Mouse (Mus musculus): ENCODE results near the gene Zdhhc1. TPM values are rescaled to one million over a fixed set of nuclear protein-coding genes. Genes with fewer than 3 reads are reported as not detected.
A peak's percentile ranks its signal among the peaks of the same experiment; 100 is the strongest.

The Zdhhc1 gene
- total RNA-seq (2021) = 10 to 100 TPM; 31.9 to 34.2 TPM
- long read RNA-seq, transcript Zdhhc1-203 (14 exons, 2,056 nt) = major isoform, 8 of 46 reads
- long read RNA-seq, partial matches to known transcripts = 8 of 46 reads
- long read RNA-seq, other reads (novel, unspliced or antisense) = 30 of 46 reads

DNA sequence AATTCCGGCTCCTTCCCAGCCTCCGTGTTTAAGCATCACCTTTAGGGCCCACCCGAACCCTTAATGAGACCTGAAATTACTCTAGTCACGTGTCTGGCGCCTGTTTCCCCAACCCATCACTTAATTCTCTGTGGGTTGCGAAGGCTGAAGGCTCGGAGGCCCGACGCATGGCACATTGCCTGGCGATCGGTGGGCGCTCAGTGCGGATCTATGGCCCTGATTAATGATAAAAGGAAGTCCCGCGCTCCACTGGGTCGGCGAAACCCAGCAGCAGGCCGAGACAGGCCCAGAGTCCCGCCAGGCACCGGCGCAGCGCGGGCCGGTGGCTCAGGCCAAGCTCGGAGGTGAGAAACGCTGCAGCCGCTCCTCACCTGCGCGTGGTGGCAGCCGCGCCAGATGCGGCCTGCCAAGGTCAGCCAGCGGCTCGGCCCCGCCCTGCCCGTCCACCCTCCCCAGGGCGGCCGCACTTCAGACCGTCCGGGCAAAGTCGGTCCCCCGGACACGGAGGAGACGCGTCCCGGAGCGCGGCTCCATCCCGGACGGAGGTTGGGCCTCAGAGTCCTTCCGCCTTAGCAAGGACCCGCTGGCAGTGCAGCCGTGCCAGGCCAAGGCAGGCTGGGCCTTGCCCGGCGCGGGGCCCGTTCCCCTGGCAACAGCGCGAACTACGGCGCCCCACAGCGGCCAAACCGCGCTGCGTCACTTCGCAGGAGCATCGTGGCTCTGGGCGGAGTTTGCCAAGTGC is at the start of gene Zdhhc1:
Gene Zdhhc1 (minus strand): TSS at position 464 of the 742 bp plus-strand sequence.
- peak; percentile 83 to 91 for DNase-seq (ENCODE audit: low spot score in 2 of 2)

DNA sequence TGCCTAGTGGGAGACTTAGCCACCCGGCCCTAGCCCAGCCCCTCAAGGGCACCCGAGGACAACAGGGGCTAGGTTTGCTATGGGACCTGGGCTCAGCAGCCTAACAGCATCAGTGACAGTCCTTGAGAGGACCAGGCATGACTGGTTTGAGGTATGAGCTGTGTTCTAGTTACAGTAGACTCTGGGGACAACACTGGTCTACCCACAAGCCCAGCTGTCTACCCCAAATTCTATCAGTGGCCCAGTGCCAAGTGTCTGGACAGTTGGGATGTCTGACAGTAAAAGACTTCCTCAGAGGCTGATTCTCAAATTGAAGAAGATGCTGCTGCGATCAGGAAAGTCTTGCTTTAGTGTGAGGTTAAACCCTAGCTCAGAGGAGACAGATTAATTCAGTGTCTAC is 48.5 kb upstream of the Zdhhc1 start:
- peak in 1 of 2 experiments; percentile 30 for DNase-seq (ENCODE audit: low spot score in 2 of 2)

DNA sequence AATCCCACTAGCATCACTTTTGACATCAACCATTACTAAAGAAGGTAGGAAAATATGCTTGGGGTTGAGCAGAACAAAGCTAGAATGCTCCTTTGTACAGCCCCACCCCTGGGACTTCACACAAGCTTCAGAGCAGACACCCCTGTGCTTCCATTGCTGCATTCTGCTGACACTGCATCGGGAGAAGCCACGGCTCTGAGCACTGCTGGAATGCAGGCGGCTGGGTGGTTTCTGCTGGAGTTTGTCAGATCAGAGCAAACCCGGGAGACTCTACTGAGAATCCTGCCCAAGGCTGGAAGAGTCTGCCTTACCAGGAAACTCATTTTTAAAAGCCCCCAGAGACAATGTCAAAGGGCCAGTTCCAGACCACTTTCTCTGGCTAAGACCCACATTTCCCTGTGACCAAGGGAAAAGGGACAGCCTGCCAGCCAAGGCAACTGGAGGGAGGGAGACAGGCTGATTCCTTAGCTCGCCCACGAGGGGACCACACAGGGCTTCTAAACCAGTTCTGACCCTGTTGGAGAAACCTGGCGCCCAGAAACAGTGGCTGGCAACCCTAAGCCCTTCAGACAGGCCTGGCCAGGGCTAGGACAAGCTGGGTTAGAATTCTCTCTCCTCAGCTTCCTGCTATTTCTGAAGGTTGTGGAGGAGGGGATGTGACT is 48.0 kb upstream of the Zdhhc1 start:
- DNase-seq (ENCODE audit: low spot score in 2 of 2) = no peak

DNA sequence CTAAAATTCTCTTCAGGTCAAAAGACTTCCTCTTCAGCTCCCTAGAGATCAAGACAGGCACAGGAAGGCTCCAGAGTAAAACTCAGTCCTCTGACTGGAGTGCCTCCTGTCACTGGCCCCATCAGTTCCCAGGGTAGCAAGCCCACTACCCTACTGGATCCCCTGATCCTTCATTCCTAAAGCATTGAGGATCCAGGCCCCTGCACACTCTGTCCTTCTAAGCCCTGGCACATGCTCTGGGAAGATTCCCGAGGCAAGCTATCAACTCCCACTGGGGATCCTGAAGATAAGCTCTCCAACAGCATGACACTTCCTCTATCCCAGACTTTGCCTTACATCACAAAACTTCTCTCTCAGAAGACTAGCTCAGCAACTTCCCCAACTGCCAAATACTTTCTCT is 47.0 kb upstream of the Zdhhc1 start:
- DNase-seq (ENCODE audit: low spot score in 2 of 2) = no peak

DNA sequence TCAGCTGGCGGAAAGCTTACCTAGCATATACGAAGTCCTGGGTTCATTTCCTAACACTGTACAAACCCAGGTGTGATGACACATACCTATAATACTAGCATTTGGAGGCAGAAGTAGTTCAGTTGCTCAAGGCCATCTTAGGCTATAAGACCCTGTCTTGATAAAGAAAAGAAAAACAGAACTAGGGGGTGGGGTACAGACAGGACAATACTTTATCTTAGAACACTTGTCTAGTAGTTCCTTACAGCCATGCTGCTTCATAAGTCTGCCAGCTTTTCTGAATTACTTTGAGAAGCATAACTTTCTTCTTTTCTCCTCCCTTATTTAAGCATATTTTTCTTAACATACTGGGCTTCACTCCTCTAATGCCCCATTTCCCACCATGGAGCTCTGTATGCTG is 46.1 kb upstream of the Zdhhc1 start:
- no peak for DNase-seq (ENCODE audit: low spot score in 2 of 2)

DNA sequence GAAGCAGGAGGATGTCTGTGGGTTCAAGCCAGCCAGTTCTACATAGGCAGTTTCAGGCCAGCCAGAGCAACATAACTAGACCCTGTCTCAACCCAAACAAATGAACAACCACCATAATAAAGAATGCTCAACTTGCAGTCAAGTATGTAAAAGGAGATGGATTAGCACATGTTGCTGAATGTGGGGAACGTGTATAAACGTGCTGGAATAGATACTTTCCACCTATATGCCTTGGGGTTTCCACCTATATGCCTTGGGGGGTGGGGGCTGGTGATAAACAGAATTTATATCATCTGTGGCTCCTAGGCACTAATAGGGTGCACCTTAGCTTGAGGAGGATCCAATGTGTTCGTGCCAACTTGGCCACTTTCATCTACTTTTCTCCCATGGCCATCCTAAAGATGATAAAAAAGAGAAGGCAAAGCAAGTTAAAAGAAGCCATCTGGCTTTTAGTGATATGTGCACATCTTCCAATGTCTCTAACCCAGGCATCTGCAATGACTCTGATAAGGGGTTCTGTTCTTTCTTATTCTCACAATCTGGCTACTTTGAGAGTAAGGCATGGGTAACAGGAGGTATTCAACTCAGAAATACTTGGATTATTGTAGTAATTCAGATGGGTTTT is 45.4 kb upstream of the Zdhhc1 start:
- DNase-seq (ENCODE audit: low spot score in 2 of 2) = no peak

DNA sequence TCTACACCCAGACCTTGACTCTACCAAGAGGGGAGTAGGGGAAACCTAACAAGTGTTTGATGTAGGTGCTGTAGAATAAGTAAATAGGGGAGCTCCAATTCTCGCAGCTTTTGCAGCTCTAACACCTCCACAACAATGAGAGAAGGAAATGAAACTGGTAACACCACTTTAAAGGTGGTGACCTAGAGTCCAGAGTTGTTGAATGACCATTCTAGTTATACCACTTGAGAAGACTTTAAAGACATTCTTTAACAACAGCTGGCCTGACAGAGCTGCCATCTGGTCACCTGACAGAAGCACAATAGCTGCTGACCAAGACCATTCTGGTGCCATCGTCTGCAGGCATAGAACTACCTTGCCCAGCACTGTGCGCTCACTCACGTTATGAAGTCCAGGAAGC is 42.2 kb upstream of the Zdhhc1 start:
- no peak for DNase-seq (ENCODE audit: low spot score in 2 of 2)

DNA sequence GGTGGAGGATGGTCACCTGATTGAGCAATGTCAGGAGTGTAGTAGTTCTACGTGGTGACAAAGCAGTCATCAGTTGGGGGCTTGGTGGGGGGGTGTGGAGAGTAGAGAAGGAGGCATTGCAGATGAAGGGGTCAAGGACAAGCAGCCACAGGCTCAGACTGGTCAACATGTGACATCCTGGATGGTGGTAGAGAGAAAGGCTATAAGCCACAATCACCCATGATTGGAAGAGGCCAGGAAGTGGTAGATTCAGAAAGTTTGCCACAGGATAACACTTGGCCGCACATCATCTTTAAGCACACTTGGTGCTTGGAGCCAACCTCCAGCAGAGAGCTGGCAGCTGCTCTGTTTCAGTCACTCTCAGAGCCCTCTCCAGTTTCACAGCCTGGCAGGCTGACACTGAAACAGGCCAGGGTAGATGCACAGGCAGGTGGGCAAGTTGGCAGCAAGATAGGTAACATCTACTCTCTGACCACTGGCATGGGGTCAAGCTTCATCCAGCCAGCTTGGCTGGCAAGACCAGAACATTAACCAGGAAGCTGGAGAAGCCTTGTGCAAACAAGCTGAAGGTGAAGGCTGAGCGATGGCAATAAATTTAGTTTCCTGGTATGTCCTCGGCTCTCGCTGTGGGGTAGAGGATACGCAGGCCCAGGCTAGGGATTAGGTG is 40.4 kb upstream of the Zdhhc1 start:
- DNase-seq (ENCODE audit: low spot score in 2 of 2) = no peak

DNA sequence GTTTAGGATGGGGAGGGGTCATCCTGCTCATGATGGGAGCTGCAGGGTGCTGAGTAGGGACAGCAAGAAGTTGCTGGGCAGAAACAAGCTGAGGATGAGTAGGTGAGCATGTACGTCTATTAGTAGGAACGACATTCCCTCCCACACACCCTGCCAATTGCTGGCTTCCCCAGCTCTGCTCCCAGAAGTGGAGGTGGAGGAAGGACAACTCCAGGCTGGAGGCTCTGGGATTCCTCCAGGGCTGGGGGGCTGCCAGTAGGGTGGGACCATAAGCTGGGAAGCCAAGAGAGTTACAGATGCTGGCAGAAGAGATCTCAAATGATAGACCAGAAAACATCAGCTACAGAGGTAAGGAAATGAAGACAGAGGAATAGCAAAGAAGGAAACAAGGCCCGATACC is 39.8 kb upstream of the Zdhhc1 start:
- DNase-seq (ENCODE audit: low spot score in 2 of 2) = peak in 1 of 2 experiments; percentile 39

DNA sequence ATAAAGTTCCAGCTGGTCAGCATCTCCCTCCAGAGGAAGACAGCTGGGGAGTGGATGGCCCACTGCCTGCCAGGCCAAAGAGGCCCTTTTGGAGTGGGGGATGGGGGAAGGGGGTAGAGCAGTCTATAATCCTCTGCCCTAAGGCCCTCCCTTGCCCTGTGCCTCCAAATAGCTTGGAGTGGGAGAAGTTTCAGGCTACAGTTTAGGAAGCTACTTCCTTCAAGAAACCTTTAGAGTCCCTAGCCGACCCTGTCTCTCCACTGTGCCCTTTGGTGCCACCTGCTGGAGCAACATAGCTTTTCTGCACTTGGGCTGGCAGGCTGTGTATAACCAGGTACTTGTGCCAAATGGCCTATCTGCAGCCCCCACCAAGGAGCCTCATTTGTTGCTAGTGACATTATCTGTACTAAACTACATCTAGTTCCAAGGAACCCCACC is 37.2 kb upstream of the Zdhhc1 start:
- DNase-seq (ENCODE audit: low spot score in 2 of 2) = peak in 1 of 2 experiments; percentile 59

DNA sequence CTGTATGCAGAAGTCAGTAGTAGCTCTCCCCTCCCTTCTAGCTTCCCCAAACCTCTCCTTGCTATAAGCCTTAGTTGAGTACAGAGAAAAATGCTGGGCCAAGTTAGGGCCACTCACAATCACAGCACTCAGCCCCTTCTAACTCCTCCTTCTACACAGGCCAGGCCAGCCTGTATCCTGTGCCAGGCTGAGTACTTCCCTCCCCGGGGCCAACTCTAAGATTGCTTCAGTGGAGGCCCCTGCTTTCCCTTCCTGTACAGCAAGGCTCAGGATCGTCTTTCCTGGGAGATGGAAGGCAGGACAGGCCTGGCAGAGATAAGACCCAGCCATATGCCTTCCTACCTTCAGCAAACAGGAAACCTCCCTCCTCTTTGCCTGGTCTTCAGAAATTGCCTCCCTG is 36.7 kb upstream of the Zdhhc1 start:
- DNase-seq (ENCODE audit: low spot score in 2 of 2) = no peak

DNA sequence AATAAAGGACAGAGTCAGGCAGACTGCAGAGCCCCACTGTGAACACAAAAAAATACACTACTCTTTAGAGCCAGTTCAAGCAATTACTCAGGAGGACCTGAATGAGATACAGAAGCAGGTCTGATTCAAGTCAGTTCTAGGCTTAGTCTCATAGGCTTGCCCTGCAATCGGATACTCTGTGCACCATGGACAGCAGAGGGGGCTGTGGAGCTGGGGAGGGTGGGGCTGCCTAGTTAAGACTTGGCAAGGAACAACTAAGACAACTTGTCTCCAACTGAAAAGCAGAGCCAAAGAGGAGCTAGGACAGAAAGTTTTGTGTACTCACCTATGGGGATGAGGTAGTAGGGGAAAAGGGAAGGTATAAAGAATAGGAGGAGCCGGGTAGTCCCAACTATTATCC is 35.1 kb upstream of the Zdhhc1 start:
- DNase-seq (ENCODE audit: low spot score in 2 of 2) = no peak

DNA sequence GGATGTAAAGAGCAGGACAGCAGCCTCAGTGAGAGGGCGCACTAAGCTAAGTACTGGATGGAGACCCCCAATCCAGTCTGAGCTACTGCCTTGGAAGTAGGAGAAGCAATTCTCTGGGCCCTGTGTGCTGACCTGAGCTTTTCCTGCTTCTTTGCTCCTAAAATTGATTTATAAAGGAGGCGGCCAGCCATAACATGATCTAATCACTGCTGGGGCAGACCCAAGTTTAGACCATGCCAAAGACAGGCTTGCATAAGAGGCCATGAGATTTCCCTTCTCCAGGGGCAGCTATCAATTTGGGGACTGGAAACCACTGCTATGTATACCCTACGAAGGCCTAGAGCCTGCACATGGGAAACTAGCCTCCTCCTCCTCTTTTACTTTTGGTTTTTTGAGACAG is 32.6 kb upstream of the Zdhhc1 start:
- DNase-seq (ENCODE audit: low spot score in 2 of 2) = no peak

DNA sequence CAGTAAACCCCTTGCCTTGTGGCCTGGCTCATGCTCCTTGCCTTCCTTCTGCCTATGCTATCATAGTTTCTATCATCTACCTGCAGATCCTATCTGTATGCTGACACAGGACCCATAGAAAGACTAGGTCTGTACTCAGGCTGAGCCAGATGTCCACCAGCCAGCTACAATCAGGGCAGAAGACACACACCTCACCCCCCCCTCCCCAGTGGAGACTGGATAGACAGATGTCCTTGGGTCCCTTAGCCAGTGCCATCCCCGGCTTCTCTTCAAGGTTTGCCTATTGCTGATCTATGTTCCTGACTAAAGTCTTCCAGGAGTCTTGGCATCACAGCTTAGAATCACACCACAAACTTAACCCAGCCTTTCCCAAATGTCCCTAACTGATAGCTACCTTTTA is 31.5 kb upstream of the Zdhhc1 start:
- no peak for DNase-seq (ENCODE audit: low spot score in 2 of 2)

DNA sequence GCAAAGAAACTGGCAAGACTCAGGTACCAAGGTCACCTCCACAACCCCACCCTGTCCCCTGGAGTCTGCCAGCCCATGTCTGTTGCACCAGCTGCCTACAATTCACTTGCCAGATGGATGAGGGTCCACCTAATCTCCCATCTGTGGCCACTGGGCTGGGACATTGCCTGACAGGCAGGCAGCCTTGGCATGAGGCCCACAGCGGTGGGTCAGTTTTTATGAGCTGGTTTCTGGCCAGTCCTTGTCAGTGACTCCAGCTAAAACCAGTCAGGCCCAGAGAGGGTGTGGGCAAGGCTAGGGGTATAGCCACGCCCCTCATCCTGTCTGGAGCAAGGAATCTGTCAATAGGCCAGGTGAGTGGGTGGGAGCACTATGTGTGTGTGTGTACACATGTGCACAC is 30.4 kb upstream of the Zdhhc1 start:
- no peak for DNase-seq (ENCODE audit: low spot score in 2 of 2)

DNA sequence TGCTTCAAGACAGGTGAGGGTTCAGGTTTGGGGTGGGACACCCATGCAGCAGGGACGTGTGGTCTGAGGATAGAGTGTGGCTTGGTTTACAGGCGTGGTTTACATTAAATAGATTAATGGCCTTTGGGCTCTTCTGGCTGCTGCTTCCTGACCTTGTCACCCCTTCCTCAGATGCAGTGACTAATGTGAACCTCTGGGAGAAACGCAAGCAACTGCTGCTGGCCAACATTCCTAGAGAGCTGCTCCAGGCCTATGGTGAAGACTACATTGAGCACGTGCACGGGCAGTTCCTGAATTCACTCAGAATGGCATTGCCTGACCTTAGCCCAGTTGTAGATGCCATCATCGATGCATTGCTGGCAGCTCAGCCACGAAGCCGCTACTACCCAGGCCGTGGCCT is 26.2 kb upstream of the Zdhhc1 start:
- DNase-seq (ENCODE audit: low spot score in 2 of 2) = no peak

DNA sequence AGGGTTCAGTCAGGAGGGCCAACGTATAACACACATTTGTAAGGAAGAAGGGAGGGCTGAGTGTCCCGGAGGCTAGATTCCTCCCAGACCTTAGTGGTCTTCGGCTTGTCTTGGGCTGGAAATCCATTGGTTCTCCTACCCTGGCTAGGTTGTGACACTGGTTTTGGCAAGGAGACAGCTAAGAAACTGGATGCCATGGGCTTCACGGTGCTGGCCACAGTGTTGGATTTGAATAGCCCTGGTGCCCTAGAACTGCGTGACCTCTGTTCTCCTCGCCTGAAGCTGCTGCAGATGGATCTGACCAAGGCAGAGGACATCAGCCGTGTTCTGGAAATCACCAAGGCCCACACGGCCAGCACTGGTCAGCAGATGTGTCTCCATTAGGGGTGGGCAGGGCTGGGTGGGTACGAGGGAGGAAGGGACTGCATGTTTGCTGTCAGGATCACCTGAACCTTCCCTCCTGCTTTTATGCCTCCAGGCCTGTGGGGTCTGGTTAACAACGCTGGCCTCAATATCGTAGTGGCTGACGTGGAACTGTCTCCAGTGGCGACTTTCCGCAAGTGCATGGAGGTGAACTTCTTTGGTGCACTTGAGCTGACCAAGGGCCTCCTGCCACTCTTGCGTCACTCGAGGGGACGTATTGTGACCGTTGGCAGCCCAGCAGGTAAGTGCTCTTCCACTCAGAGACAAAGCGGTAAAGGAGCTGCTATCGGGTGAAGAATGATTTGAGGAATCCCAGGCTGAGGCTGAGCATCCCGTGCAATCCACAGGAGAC is 25.5 kb upstream of the Zdhhc1 start:
- no peak for DNase-seq (ENCODE audit: low spot score in 2 of 2)

DNA sequence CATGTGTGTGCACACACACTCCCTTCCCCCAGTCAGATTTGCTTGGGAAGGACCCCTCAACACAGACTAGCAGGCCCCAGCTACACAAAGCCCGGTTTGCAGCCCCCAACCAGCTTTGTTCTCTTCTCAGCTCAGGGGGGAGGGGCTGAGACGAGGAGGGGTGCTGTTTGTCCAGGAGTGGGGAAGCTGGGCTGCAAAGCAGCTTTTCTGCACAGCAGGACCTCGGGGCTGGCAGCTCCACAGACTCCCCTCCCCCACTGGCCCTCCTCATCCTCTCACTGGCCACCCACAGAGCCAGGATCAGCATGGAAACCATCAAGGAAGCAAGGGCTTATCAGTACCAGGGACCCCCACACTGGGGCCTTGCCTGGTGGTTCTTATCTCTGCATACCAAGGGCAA is 24.4 kb upstream of the Zdhhc1 start:
- no peak for DNase-seq (ENCODE audit: low spot score in 2 of 2)

DNA sequence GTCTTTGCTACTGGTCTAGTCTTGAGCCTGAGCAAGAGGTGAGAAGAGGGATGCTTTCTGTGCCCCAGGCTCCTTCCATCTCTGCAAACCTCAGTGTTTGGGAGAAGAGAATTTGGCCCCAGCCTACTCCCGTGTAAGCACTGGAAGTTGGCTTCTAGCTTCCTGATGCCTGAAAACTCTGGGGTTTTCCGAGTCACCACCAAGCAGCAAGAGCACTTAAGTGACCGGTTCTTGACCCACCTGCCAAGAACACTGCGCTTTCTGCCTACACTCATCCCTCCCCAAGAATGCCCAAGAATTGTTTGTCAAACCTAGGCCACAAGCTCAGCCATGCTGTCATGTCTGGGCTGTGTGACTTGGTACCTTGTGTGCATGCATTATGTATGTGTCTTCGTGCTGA is 23.8 kb upstream of the Zdhhc1 start:
- DNase-seq (ENCODE audit: low spot score in 2 of 2) = no peak

DNA sequence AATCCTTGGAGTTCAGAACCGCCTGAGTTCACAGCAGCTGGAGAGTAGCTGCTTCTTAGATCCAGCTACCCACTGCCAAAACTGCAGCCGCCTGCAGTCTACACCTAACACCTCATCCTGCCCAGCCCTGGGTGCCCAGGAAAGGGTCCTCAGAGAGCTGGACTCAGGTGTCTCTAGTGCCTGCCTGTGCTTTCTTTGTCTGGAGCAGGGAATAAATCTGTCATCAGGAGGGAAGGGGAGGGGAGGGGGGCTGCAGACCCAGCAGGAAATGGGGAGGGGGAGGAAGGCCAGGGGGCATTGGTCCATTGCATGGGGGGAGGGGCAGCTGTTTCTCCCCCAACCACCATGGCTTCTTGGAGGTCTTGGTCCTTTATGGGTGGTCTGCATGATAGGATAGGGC is 22.9 kb upstream of the Zdhhc1 start:
- DNase-seq (ENCODE audit: low spot score in 2 of 2) = no peak

All from layer of hippocampus, adult 18-20 months (tissue).